Comparison of ENCODE assay signal across 8 mouse cellular contexts in the genomic region with DNA sequence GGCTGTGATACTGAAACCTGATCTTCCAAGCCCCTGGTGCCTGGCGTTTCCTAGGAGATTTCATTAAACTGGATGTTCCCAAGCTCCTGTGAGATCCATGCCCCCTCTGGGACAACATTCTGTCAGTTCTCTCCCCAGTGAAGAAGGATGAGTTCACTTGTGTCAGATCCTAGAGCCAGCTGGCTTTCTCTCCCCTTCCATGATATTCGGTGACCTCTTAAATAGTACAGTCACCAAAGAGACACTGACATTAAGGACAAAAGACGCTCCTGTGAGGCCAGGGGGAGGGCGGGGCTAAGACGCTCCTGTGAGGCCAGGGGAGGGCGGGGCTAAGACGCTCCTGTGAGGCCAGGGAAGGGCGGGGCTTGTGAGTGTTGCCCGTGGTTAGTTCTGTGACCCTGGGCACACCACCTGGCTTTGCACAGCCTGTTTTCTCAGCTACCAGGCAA. TPM values are rescaled to one million over a fixed set of nuclear protein-coding genes. Genes with fewer than 3 reads are reported as not detected.
DNase-seq lines count a peak whose midpoint lies in the region; ATAC-seq and TF ChIP-seq lines count a peak whose summit lies in the region.

No protein-coding gene starts in this region.

- WGBS in heart, embryonic 14.5 days: 3% methylated on average over 9 of the region's 9 CpGs

- H3K27ac ChIP-seq in heart, embryonic 14.5 days (replicated peaks in 1 of 2; ENCODE audit: control insufficient read depth in 1 of 2, insufficient read depth in 1 of 2, low read depth in 2 of 2, low read length in 2 of 2): no peak overlapping the region

- H3K4me3 ChIP-seq in heart, embryonic 14.5 days (ENCODE audit: control insufficient read depth in 1 of 2, insufficient read depth in 1 of 2, low read depth in 1 of 2, low read length in 2 of 2): no peak overlapping the region
- H3K4me3 ChIP-seq in megakaryocyte, embryonic 14.5 days (replicated peaks): peak overlapping the region; percentile 87

- no peaks in the 10 kb centered on the region for H3K36me3 ChIP-seq in heart, embryonic 14.5 days (ENCODE audit: control insufficient read depth, insufficient read depth, low read length)
- no peaks in the 10 kb centered on the region for H3K36me3 ChIP-seq in megakaryocyte, embryonic 14.5 days (replicated peaks; ENCODE audit: low read length)

- TF ChIP-seq CTCF in brain, embryonic 14.5 days (IDR thresholded peaks at IDR 0.05; ENCODE audit: borderline replicate concordance, extremely low read depth, insufficient read depth, insufficient read length): no peak

- peaks cover 31 to 44% of the 10 kb centered on the region in 2 experiments for H3K4me1 ChIP-seq in heart, embryonic 14.5 days (ENCODE audit: control insufficient read depth in 2 of 2, insufficient read depth in 2 of 2, low read length in 2 of 2)
- H3K4me1 ChIP-seq in megakaryocyte, embryonic 14.5 days: peaks cover 28% of the 10 kb centered on the region

- H3K9ac ChIP-seq in heart, embryonic 14.5 days (ENCODE audit: low read length): no peak overlapping the region

- no peaks in the 10 kb centered on the region for H3K9me3 ChIP-seq in heart, embryonic 14.5 days (ENCODE audit: control insufficient read depth, low read length)
- 0 out of 2 replicates have a peak, but pooled peaks cover 5% of the 10 kb centered on the region for H3K9me3 ChIP-seq in megakaryocyte, embryonic 14.5 days

- no peak for ATAC-seq in heart, embryonic 14.5 days (ENCODE audit: insufficient number of reproducible peaks, insufficient read depth, low FRiP score, low read depth)

- H3K27me3 ChIP-seq in heart, embryonic 14.5 days (ENCODE audit: control insufficient read depth, insufficient read depth, low read length): peaks cover 10% of the 10 kb centered on the region
- H3K27me3 ChIP-seq in megakaryocyte, embryonic 14.5 days (replicated peaks): peaks cover 37% of the 10 kb centered on the region

- H3K4me2 ChIP-seq in heart, embryonic 14.5 days (ENCODE audit: low read length): peak overlapping the region; percentile 46

- TF ChIP-seq POLR2A in brain, embryonic 14.5 days (IDR thresholded peaks at IDR 0.05; ENCODE audit: borderline replicate concordance, extremely low read depth, insufficient read depth, insufficient read length, poor library complexity, severe bottlenecking): no peak

- peak; percentile 26 to 47 for DNase-seq in cerebellum, postnatal 36 days
- DNase-seq in cerebellum, adult 11 months: no peak
- DNase-seq in brain, embryonic 14.5 days (ENCODE audit: low read depth): peak; percentile 83
- DNase-seq in kidney, postnatal 10 days: peak; percentile 76
- DNase-seq in spleen, postnatal 4 days (ENCODE audit: low spot score in 2 of 2): peak; percentile 79 to 86
- DNase-seq in gastrocnemius, adult 8-10 months (ENCODE audit: low spot score in 2 of 2): no peak

RNA-seq across cellular contexts. Expression of gene Dupd1, which starts 31.7 kb away (rescaled TPM):
- 0.08 and 0.10 TPM in 2 replicates for polyA plus RNA-seq in brain, embryonic 14.5 days (2012; rRNA removed)
- polyA plus RNA-seq in heart, embryonic 14.5 days (2014; fragmentation: Nextera tagmentation; extraction: Ambion mirVana): 0.18 TPM in 2 replicates
- not detected in 2 replicates for polyA plus RNA-seq in megakaryocyte, embryonic 14.5 days (2012; ENCODE audit: insufficient read depth, low replicate concordance)
- 10 to 100 TPM; 23.7 to 47.1 (median 35.0) TPM for total RNA-seq in gastrocnemius, adult 8-10 months (2022)

Comparison
In these comparisons a context has a peak if more than half of its experiments do, and no peak if none do; other contexts are left out.
1. DNase-seq: peak in cerebellum, postnatal 36 days (2 of 2), brain, embryonic 14.5 days (single experiment), kidney, postnatal 10 days (single experiment) and spleen, postnatal 4 days (2 of 2); none in cerebellum, adult 11 months (single experiment) and gastrocnemius, adult 8-10 months (0 of 2).